Mouse (Mus musculus): ENCODE measurements around the gene Tmem260.

- TF ChIP-seq CTCF (IDR thresholded peaks at IDR 0.05; ENCODE audit: control insufficient read depth, insufficient read depth, insufficient replicate concordance, low read depth, low read length), result no peak
- TF ChIP-seq POLR2A (IDR thresholded peaks at IDR 0.05; ENCODE audit: control insufficient read depth, low read depth, low read length), result no peak
Measured at GRCm38 (mm10) chr14:48475370-48475769, 29.4 kb downstream of the Tmem260 start.
